Mouse (Mus musculus) spleen, adult 12 weeks (tissue): ENCODE results near the gene Lyplal1.
A peak's percentile ranks its signal among the peaks of the same experiment; 100 is the strongest.

ENCODE experiments used
- DNase-seq: peaks from one replicate; pipeline ENCODE4 v3.0.0; 2022; ENCODE audit warnings: low spot score

Lyplal1 gene

DNA sequence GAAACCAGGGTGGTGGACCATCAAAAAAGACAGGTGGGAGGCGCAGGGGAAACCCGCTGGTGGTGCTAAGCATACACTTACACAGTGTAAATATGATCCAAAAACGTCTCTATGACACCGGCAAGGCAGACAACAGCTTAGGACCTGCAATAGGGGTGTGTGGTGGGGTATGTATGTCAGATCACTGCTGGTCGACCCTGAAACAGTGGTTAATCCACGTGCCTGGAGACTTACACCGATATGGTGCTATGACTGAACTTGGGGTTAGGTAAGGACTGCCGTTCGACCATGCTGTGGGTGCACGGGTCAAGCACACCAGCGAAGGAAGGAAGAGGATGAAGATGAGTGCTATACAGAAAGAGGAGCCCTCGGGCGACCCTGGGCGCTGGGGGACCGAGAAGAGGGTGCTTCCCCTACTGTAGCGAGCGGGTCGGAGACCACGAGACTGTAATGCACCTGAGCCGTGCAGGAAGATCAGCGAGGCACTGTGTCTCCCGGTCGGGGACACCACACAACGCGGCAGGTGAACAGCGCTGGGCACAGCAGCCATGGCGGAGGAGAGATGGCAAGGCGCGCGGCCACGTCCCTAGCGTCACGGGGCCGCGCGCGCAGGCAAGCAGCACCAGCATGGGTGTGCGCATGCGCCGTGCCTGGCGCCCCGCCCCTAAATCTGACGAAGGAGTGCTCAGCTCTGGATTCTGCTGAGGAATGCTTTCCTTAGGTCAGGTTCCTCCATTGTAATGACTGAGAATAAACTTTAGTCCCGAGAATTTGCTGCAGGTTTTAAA is at the start of gene Lyplal1:
Gene Lyplal1 (minus strand): TSS at position 610 of the 788 bp plus-strand sequence.
- DNase-seq, result peak; percentile 17

- DNase-seq, result no peak
Measured at GRCm38 (mm10) chr1:186163616-186164015, 46.5 kb upstream of the Lyplal1 start.

DNA sequence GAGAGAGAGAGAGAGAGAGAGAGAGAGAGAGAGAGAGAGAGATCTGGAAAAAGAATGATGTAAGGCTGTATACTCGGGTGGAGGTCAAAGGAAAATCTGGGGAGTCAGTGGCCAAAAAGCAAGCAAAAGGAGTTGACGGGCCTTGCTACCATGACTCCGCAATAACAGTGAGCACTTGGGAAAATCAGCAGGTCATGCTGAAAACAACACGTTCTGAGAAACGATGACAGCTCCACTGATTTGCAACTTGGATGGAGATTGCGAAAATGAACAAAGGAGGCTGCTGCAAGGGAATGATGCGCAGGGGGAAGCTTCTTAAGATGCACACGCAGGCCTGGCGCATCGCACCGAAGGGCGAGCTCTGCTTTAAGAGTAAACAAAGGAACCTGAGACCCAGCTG is 46.1 kb upstream of the Lyplal1 start:
- DNase-seq, result no peak

DNA sequence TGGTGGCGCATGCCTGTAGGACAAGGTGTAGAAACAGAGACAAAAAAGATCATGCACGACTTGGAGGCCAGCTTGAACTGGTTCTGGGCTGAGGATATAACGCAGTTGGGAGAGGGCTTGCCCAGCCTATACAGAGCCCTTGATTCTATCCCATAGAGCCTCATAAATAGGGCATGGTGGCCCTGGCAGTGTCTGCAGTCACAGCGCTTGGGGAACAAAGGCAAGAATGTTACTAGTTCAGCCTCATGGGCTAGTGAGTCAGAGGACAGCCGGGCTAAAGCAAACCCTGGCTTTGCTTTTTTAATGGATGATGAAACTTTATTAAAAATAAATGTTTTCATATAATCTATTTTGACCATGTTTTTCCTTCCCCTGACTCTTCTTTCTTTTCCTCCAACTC is 33.3 kb upstream of the Lyplal1 start:
- DNase-seq, result no peak

DNA sequence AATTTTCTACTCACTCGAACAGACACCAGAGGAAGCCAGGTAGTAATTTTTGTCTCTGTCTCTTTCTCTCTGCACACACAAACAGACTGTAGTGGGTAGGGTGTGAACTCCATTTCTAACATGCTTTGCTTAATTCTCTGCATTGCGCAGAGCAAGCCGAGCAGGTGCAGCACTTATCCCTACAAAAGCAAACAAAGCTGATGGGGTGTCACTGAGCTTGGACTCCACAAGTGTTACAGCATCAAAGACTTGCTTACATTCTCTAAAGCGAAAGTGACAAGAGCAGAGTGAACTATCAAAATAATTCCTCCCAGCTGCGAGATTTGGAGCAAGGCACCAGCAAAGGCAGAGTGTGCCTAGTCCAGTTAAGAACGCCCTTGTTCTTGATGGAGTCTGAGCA is 28.3 kb upstream of the Lyplal1 start:
- no peak for DNase-seq

GRCm38 (mm10) chr1:186140191-186140590 is 23.1 kb upstream of the Lyplal1 start:
- no peak for DNase-seq

- DNase-seq, result no peak
Measured at GRCm38 (mm10) chr1:186137873-186138272, 20.8 kb upstream of the Lyplal1 start.

DNA sequence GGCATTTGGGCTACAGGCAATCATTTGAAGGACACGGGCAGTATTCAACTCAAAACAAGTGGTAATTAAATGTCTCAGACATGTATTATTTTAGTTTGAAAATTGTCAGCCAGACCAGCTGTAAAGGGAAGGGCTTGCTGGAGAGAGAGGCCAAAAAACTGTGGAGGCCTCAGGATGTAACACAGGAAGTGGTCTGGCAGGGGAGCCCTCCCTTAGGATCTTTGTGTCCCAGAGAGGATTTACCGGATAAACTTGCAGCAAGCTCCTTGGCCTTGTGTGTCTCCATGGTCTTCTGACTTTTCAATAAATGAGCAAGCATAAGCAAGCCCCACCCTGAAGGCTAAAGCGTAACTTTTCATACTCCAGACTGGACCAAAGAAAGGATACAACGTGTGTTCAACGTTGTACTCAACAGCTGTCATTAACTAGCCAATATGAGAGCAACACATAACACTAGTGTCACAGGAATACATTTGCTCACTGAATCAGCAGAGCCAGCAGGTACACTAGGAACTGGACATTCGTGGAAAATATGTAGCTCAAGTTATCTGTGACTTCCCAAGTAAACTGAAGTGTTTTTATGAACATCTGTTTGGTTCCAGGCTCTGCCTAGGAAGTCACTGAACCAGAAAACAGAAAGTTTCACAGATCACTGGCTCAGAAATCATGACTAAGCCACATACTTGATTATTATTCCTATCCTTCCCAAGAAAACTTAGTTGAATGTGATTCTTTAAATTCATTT is 19.7 kb upstream of the Lyplal1 start:
- no peak for DNase-seq

DNA sequence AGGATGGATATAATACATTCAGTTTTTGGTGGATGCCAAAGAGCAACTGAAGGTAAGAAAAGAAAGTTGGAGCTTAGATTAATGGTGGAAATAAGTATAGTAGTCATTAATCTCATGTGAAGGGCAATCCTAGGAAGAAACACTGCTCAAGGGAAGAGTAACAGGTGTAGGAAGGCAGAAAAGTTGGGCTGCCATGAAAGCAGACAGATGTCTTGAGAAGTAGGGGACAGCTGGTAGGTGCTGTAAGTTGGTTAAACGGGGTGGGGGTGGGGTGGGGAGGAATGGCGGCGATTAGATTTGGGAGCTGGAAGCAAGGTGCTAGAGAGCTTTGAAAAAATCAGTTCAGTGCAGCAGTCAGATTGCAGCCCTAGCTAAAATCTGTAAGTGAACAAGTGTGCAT is 14.4 kb upstream of the Lyplal1 start:
- no peak for DNase-seq

- no peak for DNase-seq
Measured at GRCm38 (mm10) chr1:186128940-186129339, 11.8 kb upstream of the Lyplal1 start.

GRCm38 (mm10) chr1:186126313-186126862 is 9.3 kb upstream of the Lyplal1 start:
- DNase-seq, result no peak

- no peak for DNase-seq
Measured at GRCm38 (mm10) chr1:186123690-186124089, 6.6 kb upstream of the Lyplal1 start.

DNA sequence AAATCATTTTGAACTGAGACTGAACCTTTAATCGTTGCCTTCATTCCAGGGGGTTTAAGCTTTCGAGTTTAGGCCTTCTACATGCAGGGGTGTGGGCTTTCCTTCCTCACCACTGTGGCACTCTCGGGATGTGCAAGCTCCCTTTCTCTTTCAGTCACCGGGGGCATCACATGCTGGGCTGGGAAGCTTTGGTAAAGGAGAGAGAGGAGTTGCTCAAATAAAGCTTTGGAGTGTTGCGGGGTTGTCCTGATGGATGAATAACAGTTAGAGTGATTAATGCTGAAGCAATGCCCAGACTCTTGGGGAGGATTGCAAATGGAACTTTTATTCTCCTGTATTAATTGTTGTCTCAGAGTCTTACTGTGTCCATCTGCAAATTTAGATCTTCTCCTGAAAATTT is 2.7 kb upstream of the Lyplal1 start:
- DNase-seq, result no peak

DNA sequence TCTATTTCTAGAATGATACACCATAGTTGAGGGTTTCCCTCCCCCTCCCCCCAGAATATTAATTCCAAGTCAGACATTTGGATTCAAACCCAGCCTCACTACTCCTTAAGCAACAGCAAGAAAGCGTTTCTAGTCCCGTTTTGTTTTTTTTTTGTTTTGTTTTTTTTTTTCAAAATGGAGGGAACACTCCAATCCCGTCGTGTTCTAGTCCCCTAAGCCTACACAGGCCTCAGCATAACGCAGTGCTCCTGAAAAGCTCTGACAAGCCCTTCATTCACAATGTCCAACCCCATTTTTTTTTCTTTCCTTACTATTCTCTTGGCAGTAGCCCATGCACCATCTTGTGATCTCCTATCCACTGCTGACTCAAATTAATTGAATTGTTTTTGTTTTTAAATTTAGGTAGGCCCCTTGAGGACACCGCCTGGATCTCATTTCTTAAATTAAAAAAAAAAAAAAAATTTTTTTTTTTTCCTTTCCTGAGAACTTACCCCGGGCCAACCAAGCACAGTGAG is 967 bp downstream of the Lyplal1 start:
- no peak for DNase-seq

DNA sequence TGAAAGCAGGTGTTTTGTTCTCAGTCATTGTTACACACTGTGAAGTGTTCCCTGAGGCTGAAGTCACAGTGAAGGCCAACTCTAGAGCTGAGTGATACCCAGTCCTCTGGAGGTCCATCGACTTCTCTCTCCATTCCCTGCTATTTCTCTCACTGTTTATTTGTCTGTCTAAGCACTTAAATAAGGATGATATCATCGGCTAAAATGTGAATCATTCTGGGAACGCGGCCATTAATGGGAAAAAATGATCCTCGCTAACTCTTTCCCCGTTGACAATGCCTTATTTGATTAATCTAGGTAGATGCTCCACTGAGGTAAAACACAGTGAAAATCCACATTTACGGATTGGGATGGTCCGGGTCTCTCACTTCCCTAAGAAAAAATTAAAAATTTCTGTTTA is 14.8 kb downstream of the Lyplal1 start:
- no peak for DNase-seq

DNA sequence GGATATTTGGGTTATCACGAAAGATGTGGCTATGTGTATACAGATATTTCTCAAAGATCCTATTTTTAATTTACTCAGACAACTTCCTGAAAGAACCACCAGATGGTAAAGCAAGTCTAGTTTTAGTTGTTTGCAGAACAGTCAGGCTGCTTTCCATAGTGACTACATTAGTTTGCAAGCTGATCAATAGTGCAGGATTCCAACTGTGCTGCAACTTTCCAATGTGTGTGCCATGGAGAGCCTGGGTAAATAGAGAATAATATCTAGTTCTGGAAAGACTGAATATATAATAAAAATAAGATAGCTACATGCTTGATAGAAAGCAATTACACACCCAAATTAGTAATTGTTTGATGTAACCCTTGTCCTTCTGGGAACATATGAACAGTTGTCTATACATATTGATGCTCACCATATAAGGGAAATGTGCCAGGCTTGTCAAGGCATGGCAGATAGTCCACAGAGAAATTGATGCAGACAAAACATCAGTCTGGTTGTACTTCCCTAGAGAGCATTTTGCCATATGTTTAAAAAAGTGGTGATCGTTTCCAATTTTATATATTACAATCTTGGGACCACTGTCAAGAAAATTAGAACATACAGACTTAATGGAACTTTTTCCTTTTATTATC is 50.7 kb downstream of the Lyplal1 start:
- DNase-seq, result no peak

DNA sequence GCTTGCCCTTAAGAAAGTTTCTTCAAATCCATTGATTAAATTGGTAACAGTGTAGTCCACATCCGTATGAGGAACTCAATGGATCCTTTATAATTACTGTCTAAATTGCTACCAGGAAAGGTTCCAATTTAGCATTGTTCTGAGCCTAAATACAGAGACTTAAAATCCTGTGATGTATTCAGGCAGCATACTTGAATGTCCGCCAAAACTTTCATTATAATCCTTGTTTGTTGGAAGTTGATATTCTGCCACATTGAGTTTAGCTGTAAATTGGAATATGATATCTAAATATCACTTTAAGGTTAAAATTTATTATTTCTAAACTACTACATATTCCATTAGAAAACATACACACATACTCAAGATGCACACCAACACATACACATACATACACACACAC is 57.1 kb downstream of the Lyplal1 start:
- DNase-seq, result no peak

DNA sequence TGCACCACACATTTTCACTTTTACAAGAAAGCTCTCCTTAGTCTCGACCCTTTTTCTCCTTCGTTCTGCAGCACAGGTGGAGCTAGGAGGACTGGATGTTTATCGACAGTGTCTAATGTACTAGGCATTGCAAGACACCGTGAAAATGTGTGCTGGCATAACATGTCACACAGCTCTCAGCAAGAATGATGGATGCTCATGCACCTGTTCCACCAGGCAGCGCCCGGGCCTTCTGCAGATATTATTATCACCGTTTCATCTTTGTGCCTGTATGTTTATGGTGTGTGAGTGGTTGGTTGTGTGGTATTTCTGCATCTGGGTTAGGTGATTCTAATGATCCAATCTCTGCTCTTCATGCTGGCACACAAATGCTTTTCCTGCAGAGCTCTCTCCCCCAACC is 62.9 kb downstream of the Lyplal1 start:
- no peak for DNase-seq

GRCm38 (mm10) chr1:186053280-186054043 is 63.6 kb downstream of the Lyplal1 start:
- DNase-seq, result no peak

- no peak for DNase-seq
Measured at GRCm38 (mm10) chr1:186043709-186044452, 73.2 kb downstream of the Lyplal1 start.

DNA sequence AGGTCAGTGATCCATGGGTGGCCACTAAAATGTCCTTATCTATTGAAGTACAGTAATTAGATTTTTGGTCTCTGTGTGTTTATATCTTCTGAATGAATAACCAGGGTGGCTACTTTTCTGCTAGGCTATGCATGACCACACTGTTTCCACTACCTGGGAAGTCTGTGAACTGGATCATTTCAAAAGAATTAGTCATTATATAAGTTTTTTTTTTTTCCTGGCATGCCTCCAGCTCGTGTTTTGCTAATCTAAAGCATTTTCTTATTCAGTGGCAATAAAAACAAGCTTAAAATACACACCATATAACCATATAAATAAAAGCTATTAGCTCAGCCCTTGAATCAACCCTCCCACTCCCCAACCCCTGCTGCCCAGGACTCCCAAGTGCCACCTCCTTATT is 75.3 kb downstream of the Lyplal1 start:
- DNase-seq, result no peak
